Mouse (Mus musculus) neural tube, embryonic 10.5 days (tissue): ENCODE results near the gene Mboat1.

Experiments
- DNase-seq: peaks from one replicate; pipeline ENCODE4 v3.0.0-alpha.2; 2017; ENCODE audit warnings: low spot score; ENCODE audit errors: extremely low spot score

The Mboat1 gene

GRCm38 (mm10) chr13:30185959-30186358, 49.7 kb downstream of the Mboat1 start:
- no peak for DNase-seq

- no peak for DNase-seq
Measured at GRCm38 (mm10) chr13:30186456-30186855, 50.2 kb downstream of the Mboat1 start.

GRCm38 (mm10) chr13:30192031-30192716, 55.9 kb downstream of the Mboat1 start:
- no peak for DNase-seq

GRCm38 (mm10) chr13:30193363-30193762, 57.1 kb downstream of the Mboat1 start:
- no peak for DNase-seq

GRCm38 (mm10) chr13:30194834-30195233, 58.5 kb downstream of the Mboat1 start:
- DNase-seq = no peak

- DNase-seq = no peak
Measured at GRCm38 (mm10) chr13:30196661-30197060, 60.4 kb downstream of the Mboat1 start.

- DNase-seq = no peak
Measured at GRCm38 (mm10) chr13:30198101-30198570, 61.8 kb downstream of the Mboat1 start.

GRCm38 (mm10) chr13:30199821-30200220, 63.5 kb downstream of the Mboat1 start:
- no peak for DNase-seq

- DNase-seq = no peak
Measured at GRCm38 (mm10) chr13:30200737-30201136, 64.4 kb downstream of the Mboat1 start.

GRCm38 (mm10) chr13:30203018-30203417, 66.7 kb downstream of the Mboat1 start:
- DNase-seq = no peak

- DNase-seq = no peak
Measured at GRCm38 (mm10) chr13:30208176-30208575, 71.9 kb downstream of the Mboat1 start.

- no peak for DNase-seq
Measured at GRCm38 (mm10) chr13:30213276-30213675, 77.0 kb downstream of the Mboat1 start.

- DNase-seq = no peak
Measured at GRCm38 (mm10) chr13:30217588-30218371, 81.5 kb downstream of the Mboat1 start.

GRCm38 (mm10) chr13:30219597-30219996, 83.3 kb downstream of the Mboat1 start:
- DNase-seq = no peak

- peak; percentile 18 for DNase-seq
Measured at GRCm38 (mm10) chr13:30221316-30221715, 85.0 kb downstream of the Mboat1 start.

- DNase-seq = no peak
Measured at GRCm38 (mm10) chr13:30224114-30224513, 87.8 kb downstream of the Mboat1 start.

GRCm38 (mm10) chr13:30224659-30225058, 88.4 kb downstream of the Mboat1 start:
- DNase-seq = no peak

- DNase-seq = no peak
Measured at GRCm38 (mm10) chr13:30228762-30229161, 92.5 kb downstream of the Mboat1 start.

GRCm38 (mm10) chr13:30229625-30230139, 93.4 kb downstream of the Mboat1 start:
- no peak for DNase-seq

- no peak for DNase-seq
Measured at GRCm38 (mm10) chr13:30235056-30235750, 98.9 kb downstream of the Mboat1 start.

- no peak for DNase-seq
Measured at GRCm38 (mm10) chr13:30239396-30239795, 103.1 kb downstream of the Mboat1 start.

GRCm38 (mm10) chr13:30245573-30245972, 109.3 kb downstream of the Mboat1 start:
- DNase-seq = no peak
